28 mouse cellular contexts compared by ENCODE assay signal in the genomic region with DNA sequence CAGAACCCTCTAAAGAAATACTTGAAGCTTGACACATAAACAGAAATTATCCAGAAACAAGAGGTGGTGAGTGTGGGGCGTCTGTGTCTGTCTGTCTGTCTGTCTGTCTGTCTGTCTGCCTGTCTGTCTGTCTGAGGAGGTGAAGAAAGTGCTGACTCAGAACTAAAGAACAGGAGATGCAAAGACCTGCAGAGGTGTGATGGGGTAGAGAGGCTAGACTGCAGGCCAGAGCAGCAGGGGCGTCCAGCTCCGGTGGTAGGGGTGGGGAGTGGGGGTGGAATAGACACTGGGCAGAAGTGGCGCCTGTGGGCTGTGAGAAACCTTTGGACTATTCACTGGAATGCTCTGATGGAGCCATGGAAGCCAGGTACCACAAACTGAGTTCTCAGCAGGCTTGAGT. TPM values are rescaled to one million over a fixed set of nuclear protein-coding genes. Genes with fewer than 3 reads are reported as not detected.
"Had no signal": no experiment of that assay in that cellular context is flagged by ENCODE, and none has a peak within 500 bp of the region (broad histone marks: within the 10 kb centered on the region; RNA-seq: fewer than 3 reads in every experiment).

No protein-coding gene starts in this region.

- H3K4me1 ChIP-seq: heart, embryonic 13.5 days; heart, embryonic 15.5 days; hindbrain, embryonic 15.5 days; kidney, embryonic 15.5 days; limb, embryonic 13.5 days; limb, embryonic 15.5 days had no signal

- H3K36me3 ChIP-seq: heart, embryonic 13.5 days; heart, embryonic 15.5 days; hindbrain, embryonic 13.5 days; hindbrain, embryonic 15.5 days; kidney, embryonic 15.5 days; limb, embryonic 13.5 days; limb, embryonic 15.5 days; liver, embryonic 12.5 days had no signal

- DNase-seq: gastrocnemius, postnatal 14 days; gastrocnemius, postnatal 36 days; heart, adult 18-20 months; heart, postnatal 14 days; heart, postnatal 36 days; kidney, adult 11 months; kidney, adult 2 months; kidney, adult 9 months; kidney, postnatal 14 days; kidney, postnatal 36 days; layer of hippocampus, adult 9-11 months; layer of hippocampus, postnatal 36 days; left cerebral cortex, postnatal 4 days had no signal

- H3K9me3 ChIP-seq: heart, embryonic 13.5 days; heart, embryonic 15.5 days; hindbrain, embryonic 15.5 days; kidney, embryonic 15.5 days; limb, embryonic 13.5 days; limb, embryonic 15.5 days; liver, embryonic 12.5 days had no signal

- H3K9ac ChIP-seq: heart, embryonic 13.5 days; heart, embryonic 15.5 days; hindbrain, embryonic 13.5 days; hindbrain, embryonic 15.5 days; kidney, embryonic 15.5 days; limb, embryonic 13.5 days; limb, embryonic 15.5 days; liver, embryonic 12.5 days; liver, embryonic 14.5 days had no signal

- H3K27me3 ChIP-seq: limb, embryonic 15.5 days had no signal

- H3K4me3 ChIP-seq: heart, embryonic 13.5 days; heart, embryonic 15.5 days; hindbrain, embryonic 13.5 days; hindbrain, embryonic 15.5 days; kidney, embryonic 15.5 days; left cerebral cortex, adult 2 months; limb, embryonic 13.5 days; limb, embryonic 15.5 days; liver, embryonic 12.5 days had no signal

- H3K27ac ChIP-seq: heart, embryonic 13.5 days; heart, embryonic 15.5 days; hindbrain, embryonic 13.5 days; hindbrain, embryonic 15.5 days; hindbrain, postnatal 0 days; kidney, embryonic 15.5 days; kidney, postnatal 0 days; left cerebral cortex, adult 2 months; limb, embryonic 13.5 days; limb, embryonic 15.5 days; liver, embryonic 12.5 days; liver, embryonic 14.5 days had no signal

RNA-seq across cellular contexts. Expression of gene 4932438H23Rik, which starts 21.1 kb away (rescaled TPM):
- total RNA-seq: liver, adult 2 months had no signal
- polyA plus RNA-seq: heart, embryonic 13.5 days; intestine, embryonic 14.5 days; limb, embryonic 11.5 days; liver, adult 2 months; liver, embryonic 12.5 days; liver, embryonic 14.5 days had no signal
